Comparison of ENCODE assay signal across 18 mouse cellular contexts in the genomic region with DNA sequence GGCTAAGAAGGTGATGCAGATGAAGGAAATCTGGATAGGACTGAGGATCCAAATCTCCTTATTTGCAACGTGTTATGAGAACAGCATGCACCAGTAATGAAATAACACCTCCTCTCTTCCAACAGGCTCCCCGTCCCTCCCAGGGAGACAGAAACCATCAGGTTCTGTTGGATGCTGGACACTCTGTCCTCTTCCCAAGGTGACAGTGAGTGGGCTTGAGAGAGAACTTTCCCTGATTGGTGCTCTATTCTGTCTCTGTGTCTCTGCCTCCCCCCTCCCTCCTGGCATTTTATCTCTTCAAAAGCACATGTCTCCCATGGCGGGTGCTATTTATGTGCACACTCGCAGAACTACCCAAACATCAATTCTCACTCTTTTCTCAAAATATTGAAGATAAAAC.
A peak's percentile ranks its signal among the peaks of the same experiment; 100 is the strongest.
DNase-seq lines count a peak whose midpoint lies in the region; ATAC-seq lines count a peak whose summit lies in the region.
"Had no signal": no experiment of that assay in that cellular context is flagged by ENCODE, and none has a peak within 500 bp of the region (broad histone marks: within the 10 kb centered on the region; RNA-seq: fewer than 3 reads in every experiment).

No protein-coding gene starts in this region.

- intact Hi-C loops in left cerebral cortex, postnatal 10 days (cut with DNase I): no loop called here
- intact Hi-C loops in left cerebral cortex, postnatal 14 days (cut with DNase I): no loop called here

- WGBS in heart, embryonic 14.5 days: 20% methylated on average over 4 of the region's 4 CpGs

- H3K9me3 ChIP-seq in heart, embryonic 14.5 days (ENCODE audit: control insufficient read depth, low read length): no peaks in the 10 kb centered on the region
- H3K9me3 ChIP-seq: embryonic facial prominence, embryonic 13.5 days; hindbrain, embryonic 15.5 days had no signal

- no peaks in the 10 kb centered on the region for H3K36me3 ChIP-seq in heart, embryonic 14.5 days (ENCODE audit: control insufficient read depth, insufficient read depth, low read length)
- H3K36me3 ChIP-seq: embryonic facial prominence, embryonic 13.5 days; hindbrain, embryonic 15.5 days had no signal

- H3K4me2 ChIP-seq in heart, embryonic 14.5 days (ENCODE audit: low read length): no peak overlapping the region
- H3K4me2 ChIP-seq: embryonic facial prominence, embryonic 13.5 days; hindbrain, embryonic 15.5 days had no signal

- DNase-seq in heart, postnatal 4 days: no peak
- DNase-seq in left cerebral cortex, adult 18-20 months (ENCODE audit: low spot score in 2 of 2): peak; percentile 57 to 71
- DNase-seq in left cerebral cortex, postnatal 10 days (ENCODE audit: extremely low spot score in 1 of 2, low spot score in 2 of 2): no peak
- DNase-seq in frontal cortex, adult 2 months (ENCODE audit: extremely low spot score in 1 of 2, low spot score in 1 of 2): peak; percentile 64 to 68
- DNase-seq in left cerebral cortex, postnatal 14 days (ENCODE audit: low spot score in 2 of 2): peak; percentile 19 to 77
- no peak for DNase-seq in adrenal gland, adult 18-20 months (ENCODE audit: low spot score in 2 of 2)
- no peak for DNase-seq in thymus, postnatal 36 days
- DNase-seq: adrenal gland, postnatal 14 days; cerebellum, adult 8-10 months; gastrocnemius, postnatal 25 days; kidney, adult 18-20 months; kidney, postnatal 14 days; lung, adult 2 months; lung, postnatal 36 days; thymus, adult 2 months had no signal

- peak; percentile 50; the same call in 1 of the 2 replicates for ATAC-seq in heart, embryonic 14.5 days (ENCODE audit: insufficient number of reproducible peaks, insufficient read depth, low FRiP score, low read depth)

- no peaks in the 10 kb centered on the region for H3K27me3 ChIP-seq in heart, embryonic 14.5 days (ENCODE audit: control insufficient read depth, insufficient read depth, low read length)
- H3K27me3 ChIP-seq: embryonic facial prominence, embryonic 13.5 days; hindbrain, embryonic 15.5 days had no signal

- no peak overlapping the region for H3K27ac ChIP-seq in heart, embryonic 14.5 days (replicated peaks in 1 of 2; ENCODE audit: control insufficient read depth in 1 of 2, insufficient read depth in 1 of 2, low read depth in 2 of 2, low read length in 2 of 2)
- H3K27ac ChIP-seq: embryonic facial prominence, embryonic 13.5 days; hindbrain, embryonic 15.5 days had no signal

- H3K9ac ChIP-seq in heart, embryonic 14.5 days (ENCODE audit: low read length): no peak overlapping the region
- H3K9ac ChIP-seq: embryonic facial prominence, embryonic 13.5 days; hindbrain, embryonic 15.5 days had no signal

- H3K4me1 ChIP-seq in heart, embryonic 14.5 days (ENCODE audit: control insufficient read depth in 2 of 2, insufficient read depth in 2 of 2, low read length in 2 of 2): peaks cover 0 to 9% of the 10 kb centered on the region in 2 experiments; a peak in 3 of 4 replicates
- H3K4me1 ChIP-seq: embryonic facial prominence, embryonic 13.5 days; hindbrain, embryonic 15.5 days had no signal

- no peak overlapping the region for H3K4me3 ChIP-seq in heart, embryonic 14.5 days (ENCODE audit: control insufficient read depth in 1 of 2, insufficient read depth in 1 of 2, low read depth in 1 of 2, low read length in 2 of 2)
- H3K4me3 ChIP-seq: embryonic facial prominence, embryonic 13.5 days; hindbrain, embryonic 15.5 days had no signal

Comparison
In these comparisons a context has a peak if more than half of its experiments do, and no peak if none do; other contexts are left out.
1. DNase-seq: peak in left cerebral cortex, adult 18-20 months (2 of 2), frontal cortex, adult 2 months (2 of 2) and left cerebral cortex, postnatal 14 days (2 of 2); none in heart, postnatal 4 days (single experiment), left cerebral cortex, postnatal 10 days (0 of 2), adrenal gland, adult 18-20 months (0 of 2) and thymus, postnatal 36 days (0 of 2).